Mouse (Mus musculus) midbrain, embryonic 12.5 days (tissue): ENCODE results near the gene Cdc27. TPM values are rescaled to one million over a fixed set of nuclear protein-coding genes. Genes with fewer than 3 reads are reported as not detected.

Experiments used
- ATAC-seq: fragments of 200-750 bp; cut with Nextera tagmentation; 2 replicates; pipeline ENCODE4 v1.8.0; 2017; ENCODE audit warnings: low read depth, moderate TSS enrichment, moderate library complexity; ENCODE audit not compliant: low FRiP score
- H3K27ac ChIP-seq: fragments of 300-500 bp; sonication (generic); replicated peaks from 2 replicates; pipeline ENCODE4 v1.5.1; 2016; ENCODE audit warnings: mild to moderate bottlenecking
- H3K27me3 ChIP-seq: fragments of 300-500 bp; sonication (generic); 2 replicates; pipeline ENCODE4 v1.6.1; 2016; ENCODE audit warnings: mild to moderate bottlenecking
- H3K36me3 ChIP-seq: fragments of 300-500 bp; sonication (generic); 2 replicates; pipeline ENCODE4 v1.6.1; 2016
- H3K4me1 ChIP-seq: fragments of 300-500 bp; sonication (generic); 2 replicates; pipeline ENCODE4 v1.6.1; 2016
- H3K4me2 ChIP-seq: fragments of 300-500 bp; sonication (generic); replicated peaks from 2 replicates; pipeline ENCODE4 v1.6.1; 2016; ENCODE audit warnings: mild to moderate bottlenecking, moderate library complexity
- H3K4me3 ChIP-seq: fragments of 300-500 bp; sonication (generic); 2 replicates; pipeline ENCODE4 v1.5.1; 2016; ENCODE audit warnings: mild to moderate bottlenecking
- H3K9ac ChIP-seq: fragments of 300-500 bp; sonication (generic); replicated peaks from 2 replicates; pipeline ENCODE4 v1.6.1; 2016; ENCODE audit warnings: mild to moderate bottlenecking, moderate library complexity
- H3K9me3 ChIP-seq: fragments of 300-500 bp; sonication (generic); 2 replicates; pipeline ENCODE4 v1.6.1; 2016; ENCODE audit warnings: mild to moderate bottlenecking
- WGBS: fragments of 180-500 bp; shearing (Covaris S2); methylation state at CpG from one replicate; pipeline ENCODE4 v1.1.7; 2016; 5-methylcytosine and 5-hydroxymethylcytosine counted together
- polyA plus RNA-seq: library from polyadenylated mRNA; unstranded; fragments of >200 nt; fragmentation: Nextera tagmentation; extraction: Ambion mirVana; gene quantifications from 2 replicates; pipeline ENCODE4 v1.2.1, GENCODE M21; 2016

Gene Cdc27
- polyA plus RNA-seq, 1 experiment from 2014 or later = 53.5 TPM

DNA sequence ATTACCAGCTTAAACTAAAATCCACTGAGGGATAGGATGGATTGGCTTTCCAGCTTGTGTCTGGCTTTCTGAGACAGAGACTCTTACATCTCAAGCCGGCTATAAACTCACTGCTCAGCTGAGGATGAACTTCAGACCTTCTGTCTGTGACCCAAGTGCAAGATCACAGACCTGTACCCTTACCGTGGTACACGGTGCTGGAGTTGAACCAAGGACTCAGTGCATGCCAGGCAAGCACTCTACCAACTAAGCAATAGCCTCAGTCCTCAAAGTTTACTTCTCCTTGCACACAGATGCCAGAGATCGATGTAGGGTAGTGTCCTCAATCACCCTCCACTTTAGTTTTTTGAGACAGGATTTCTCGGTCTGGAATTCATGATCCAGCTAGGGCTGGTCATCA, 10.6 kb downstream of the Cdc27 start:
- 97% methylated on average over 5 of the region's 5 CpGs for WGBS
- H3K36me3 ChIP-seq = peaks cover 12% of the 10 kb centered on the region

DNA sequence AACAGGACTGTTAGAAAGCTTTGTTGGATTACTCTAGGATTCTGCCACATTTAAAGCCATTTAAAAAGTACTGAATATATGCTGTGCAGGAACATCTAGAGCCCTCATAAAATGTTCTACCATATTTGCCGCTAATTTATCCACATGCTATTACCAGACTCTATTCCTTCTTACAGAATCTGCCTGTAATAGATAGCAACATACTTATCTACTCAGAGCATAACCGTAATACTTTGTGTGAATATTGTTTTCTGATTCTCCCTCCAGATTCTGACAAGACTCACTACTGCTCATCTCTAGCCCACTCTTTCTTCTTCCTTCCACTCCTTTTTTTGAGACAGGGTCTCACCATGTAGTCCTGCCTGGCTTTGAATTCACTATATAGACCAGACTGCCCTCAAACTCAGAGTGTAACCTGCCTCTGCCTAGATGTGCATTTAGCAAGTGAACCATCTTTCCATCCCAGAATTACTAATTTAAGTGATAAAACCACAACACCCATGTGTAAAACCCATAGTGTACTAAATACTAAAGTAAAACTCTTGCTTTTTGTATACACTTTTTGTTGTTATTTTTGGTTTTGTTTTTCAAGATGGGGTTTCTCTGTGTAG, 12.4 kb downstream of the Cdc27 start:
- Histone ChIP-seq H3K27me3 (no peaks in the 10 kb centered on the region), H3K9ac (no peak overlapping the region), H3K9me3 (no peaks in the 10 kb centered on the region), H3K36me3 (peaks cover 30% of the 10 kb centered on the region), H3K4me3 (no peak overlapping the region), H3K4me1 (no peaks in the 10 kb centered on the region), H3K27ac (no peak overlapping the region), H3K4me2 (no peak overlapping the region)
- 98% methylated on average over 2 of the region's 2 CpGs for WGBS
- no peak for ATAC-seq

More for the DNA sequence above, 10.6 kb downstream of the Cdc27 start:
- no peak overlapping the region for H3K9ac ChIP-seq
- H3K27ac ChIP-seq = no peak overlapping the region
- no peak for ATAC-seq
- H3K9me3 ChIP-seq = no peaks in the 10 kb centered on the region
- no peaks in the 10 kb centered on the region for H3K27me3 ChIP-seq
- H3K4me3 ChIP-seq = no peak overlapping the region
- H3K4me2 ChIP-seq = no peak overlapping the region
- H3K4me1 ChIP-seq = no peaks in the 10 kb centered on the region

DNA sequence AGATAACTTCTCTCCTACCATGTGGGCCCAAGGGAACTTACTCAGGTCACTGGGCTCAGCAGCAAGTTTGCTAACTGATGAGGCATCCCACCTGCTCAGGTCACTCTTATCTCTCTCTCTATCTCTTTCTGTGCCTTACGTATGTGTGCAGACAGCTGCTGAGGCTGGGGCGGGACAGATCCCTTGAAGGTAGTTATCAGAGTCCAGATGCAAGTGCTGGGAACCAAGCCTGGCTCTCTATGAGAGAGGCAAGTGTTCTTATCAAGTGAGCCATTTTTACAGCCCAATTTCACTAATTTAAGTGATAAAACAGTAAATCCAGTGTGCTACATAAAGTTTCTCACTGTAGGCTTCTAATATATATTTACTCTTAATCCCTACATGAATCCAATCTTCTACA, 13.6 kb downstream of the Cdc27 start:
- Histone ChIP-seq H3K4me2 (no peak overlapping the region), H3K27me3 (no peaks in the 10 kb centered on the region), H3K9ac (no peak overlapping the region), H3K27ac (no peak overlapping the region), H3K9me3 (no peaks in the 10 kb centered on the region), H3K36me3 (peaks cover 34% of the 10 kb centered on the region), H3K4me3 (no peak overlapping the region), H3K4me1 (no peaks in the 10 kb centered on the region)
- WGBS = 98% methylated on average over 2 of the region's 2 CpGs
- no peak for ATAC-seq

DNA sequence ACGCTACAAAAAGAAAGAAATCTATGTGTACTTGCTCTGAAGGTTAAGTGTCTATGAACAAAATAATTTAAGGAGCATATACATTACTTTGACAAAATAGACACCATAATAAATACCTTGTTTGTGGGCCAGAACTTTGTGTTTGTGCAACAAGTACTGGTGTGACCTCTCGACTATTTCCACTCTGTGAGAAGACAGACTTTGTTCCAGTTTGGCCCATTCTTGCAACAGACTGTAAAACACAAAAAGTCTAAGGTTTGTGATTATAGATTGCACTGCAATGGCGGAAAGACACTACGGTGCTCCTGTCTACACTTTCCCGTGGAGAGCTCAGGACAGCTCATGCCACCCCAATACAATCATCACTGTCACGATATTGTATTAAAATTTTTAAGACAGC, 24.5 kb downstream of the Cdc27 start:
- H3K4me3 ChIP-seq = no peak overlapping the region
- H3K27me3 ChIP-seq = no peaks in the 10 kb centered on the region
- H3K9me3 ChIP-seq = no peaks in the 10 kb centered on the region
- H3K27ac ChIP-seq = no peak overlapping the region
- no peak for ATAC-seq
- H3K4me1 ChIP-seq = no peaks in the 10 kb centered on the region
- H3K4me2 ChIP-seq = no peak overlapping the region
- H3K36me3 ChIP-seq = peaks cover 64% of the 10 kb centered on the region
- no peak overlapping the region for H3K9ac ChIP-seq
- WGBS = 97% methylated on average over 6 of the region's 6 CpGs

DNA sequence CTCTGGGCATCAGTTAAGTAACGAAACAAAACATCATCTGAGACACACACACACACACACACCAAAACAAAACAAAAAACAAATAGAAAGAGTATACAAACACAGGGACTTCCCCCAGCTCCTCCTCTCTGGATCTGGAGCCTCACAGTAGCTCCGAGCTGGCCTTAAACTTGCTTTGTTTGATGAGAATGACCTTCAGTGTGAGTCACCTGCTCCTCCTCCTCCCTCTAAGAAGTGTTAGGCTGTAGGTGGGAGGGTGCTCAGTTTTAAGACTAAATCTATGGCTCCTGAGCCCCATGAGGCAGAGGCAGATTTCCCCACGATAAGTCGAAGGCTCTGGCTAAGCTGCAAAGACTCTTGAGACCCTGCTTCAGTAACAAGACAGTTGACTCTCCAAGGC, 38.0 kb downstream of the Cdc27 start:
- Histone ChIP-seq H3K4me2 (no peak overlapping the region), H3K27ac (no peak overlapping the region), H3K27me3 (no peaks in the 10 kb centered on the region), H3K36me3 (peaks cover 84% of the 10 kb centered on the region), H3K9me3 (no peaks in the 10 kb centered on the region), H3K4me3 (no peak overlapping the region), H3K9ac (no peak overlapping the region), H3K4me1 (no peaks in the 10 kb centered on the region)
- 83% methylated on average over 4 of the region's 4 CpGs for WGBS
- ATAC-seq = no peak

DNA sequence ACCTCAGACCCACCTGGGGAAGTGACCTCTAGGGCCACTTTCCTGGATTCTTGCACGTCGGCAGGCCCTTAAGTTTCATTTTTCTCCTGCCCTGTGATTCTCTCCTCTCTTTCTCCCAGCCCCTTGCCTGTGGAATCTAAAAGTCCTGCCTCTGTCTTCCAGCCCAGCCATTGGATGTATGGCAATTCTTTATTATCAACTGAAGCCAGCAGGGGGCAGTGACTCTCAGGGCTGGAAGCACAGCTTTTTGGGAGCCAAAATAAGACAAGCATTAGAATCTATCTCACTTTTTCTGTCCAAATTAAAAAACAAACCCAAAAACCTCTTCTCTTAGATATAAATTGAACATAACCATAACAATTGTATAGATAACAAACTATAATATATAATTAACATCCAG, 39.8 kb downstream of the Cdc27 start:
- WGBS = 88% methylated on average over 2 of the region's 2 CpGs
- H3K4me3 ChIP-seq = no peak overlapping the region
- H3K27me3 ChIP-seq = no peaks in the 10 kb centered on the region
- H3K36me3 ChIP-seq = peaks cover 84% of the 10 kb centered on the region
- no peak overlapping the region for H3K27ac ChIP-seq
- H3K4me1 ChIP-seq = no peaks in the 10 kb centered on the region
- ATAC-seq = no peak
- H3K9me3 ChIP-seq = no peaks in the 10 kb centered on the region
- no peak overlapping the region for H3K9ac ChIP-seq
- no peak overlapping the region for H3K4me2 ChIP-seq

DNA sequence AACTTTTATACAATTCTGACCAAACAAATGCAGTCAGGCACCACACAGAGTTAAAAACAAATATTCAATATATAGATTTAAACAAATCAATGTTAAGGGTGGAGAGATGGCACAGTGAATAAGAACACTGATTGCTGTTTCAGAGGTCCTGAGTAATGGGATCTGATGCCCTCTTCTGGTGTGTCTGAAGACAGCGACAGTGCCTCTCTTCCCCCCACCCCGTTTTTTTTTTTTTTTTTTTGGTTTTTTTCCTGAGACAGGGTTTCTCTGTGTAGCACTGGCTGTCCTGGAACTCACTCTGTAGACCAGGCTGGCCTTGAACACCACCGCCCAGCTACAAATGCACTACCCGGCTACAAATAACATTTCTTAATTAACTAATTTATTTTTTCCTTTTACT, 42.0 kb downstream of the Cdc27 start:
- no peaks in the 10 kb centered on the region for H3K27me3 ChIP-seq
- H3K4me1 ChIP-seq = no peaks in the 10 kb centered on the region
- H3K9me3 ChIP-seq = no peaks in the 10 kb centered on the region
- no peak for ATAC-seq
- H3K36me3 ChIP-seq = peaks cover 78% of the 10 kb centered on the region
- H3K27ac ChIP-seq = no peak overlapping the region
- H3K4me3 ChIP-seq = no peak overlapping the region
- 85% methylated on average over 4 of the region's 4 CpGs for WGBS
- H3K4me2 ChIP-seq = no peak overlapping the region
- H3K9ac ChIP-seq = no peak overlapping the region

DNA sequence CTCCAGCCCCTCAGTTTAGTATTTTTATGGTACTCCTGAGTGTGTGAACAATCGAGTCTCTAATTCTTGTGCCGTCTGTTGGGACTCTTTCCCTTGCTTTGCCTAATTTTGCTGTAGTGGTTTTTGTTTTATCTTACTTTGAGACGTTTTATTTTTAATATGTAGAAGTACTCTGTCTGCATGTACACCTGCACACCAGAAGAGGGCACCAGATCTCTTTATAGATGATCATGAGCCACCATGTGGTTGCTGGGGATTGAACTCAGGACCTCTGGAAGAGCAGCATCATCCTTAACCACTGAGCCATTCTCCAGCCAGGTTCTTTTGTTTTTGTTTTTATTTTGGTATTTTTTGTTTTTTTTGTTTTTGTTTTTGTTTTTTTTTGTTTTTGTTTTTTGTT, 62.1 kb downstream of the Cdc27 start:
- ATAC-seq = no peak
- Histone ChIP-seq H3K9ac (no peak overlapping the region), H3K36me3 (no peaks in the 10 kb centered on the region), H3K9me3 (peaks cover 4% of the 10 kb centered on the region; the same call in 1 of the 2 replicates), H3K27me3 (no peaks in the 10 kb centered on the region), H3K4me2 (no peak overlapping the region), H3K27ac (no peak overlapping the region), H3K4me3 (no peak overlapping the region), H3K4me1 (no peaks in the 10 kb centered on the region)
- 83% methylated on average over 3 of the region's 3 CpGs for WGBS

DNA sequence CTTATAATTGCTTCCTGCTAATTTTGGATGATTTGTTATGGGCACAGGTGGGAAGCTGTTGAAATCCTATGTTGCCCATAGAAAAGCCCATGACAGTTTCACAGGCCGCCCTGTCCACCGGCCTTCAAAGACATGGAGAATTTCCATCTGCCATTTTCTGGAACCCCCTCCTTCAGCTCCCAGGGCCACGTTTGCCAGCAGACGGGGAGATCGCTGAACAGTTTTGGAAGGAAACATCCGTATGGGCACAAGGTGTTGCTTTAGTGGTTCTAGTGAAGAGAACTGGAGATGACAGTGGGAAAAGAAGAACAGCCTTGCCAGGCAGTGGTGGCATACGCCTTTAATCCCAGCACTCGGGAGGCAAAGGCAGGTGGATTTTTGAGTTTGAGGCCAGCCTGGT, 68.4 kb downstream of the Cdc27 start:
- Histone ChIP-seq H3K27ac (no peak overlapping the region), H3K4me2 (no peak overlapping the region), H3K4me1 (no peaks in the 10 kb centered on the region), H3K27me3 (no peaks in the 10 kb centered on the region), H3K9ac (no peak overlapping the region), H3K36me3 (no peaks in the 10 kb centered on the region), H3K9me3 (peaks cover 4% of the 10 kb centered on the region; the same call in 1 of the 2 replicates), H3K4me3 (no peak overlapping the region)
- no peak for ATAC-seq
- 88% methylated on average over 8 of the region's 8 CpGs for WGBS

DNA sequence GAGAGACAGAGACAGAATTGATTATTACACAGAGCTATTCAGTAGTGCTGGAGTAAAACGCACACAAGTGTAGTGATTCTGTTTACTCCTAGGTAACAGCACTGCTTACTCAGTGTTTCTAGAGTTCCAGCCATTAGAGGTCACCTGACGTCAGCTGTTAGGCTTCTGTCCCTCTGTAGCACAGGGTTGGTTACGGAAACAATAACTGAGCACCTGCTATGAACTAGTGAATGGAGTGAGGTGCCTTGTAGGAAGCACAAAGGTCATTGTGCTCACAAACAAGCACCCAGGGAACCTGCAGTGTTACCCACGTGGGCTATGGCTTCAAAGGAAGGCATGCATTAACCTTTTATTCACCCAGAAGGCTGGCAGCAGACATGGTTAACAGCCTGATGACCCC, 70.9 kb downstream of the Cdc27 start:
- Histone ChIP-seq H3K9me3 (no peaks in the 10 kb centered on the region), H3K4me2 (no peak overlapping the region), H3K4me1 (no peaks in the 10 kb centered on the region), H3K9ac (no peak overlapping the region), H3K4me3 (no peak overlapping the region), H3K27ac (no peak overlapping the region), H3K27me3 (no peaks in the 10 kb centered on the region), H3K36me3 (no peaks in the 10 kb centered on the region)
- no peak for ATAC-seq
- 65% methylated on average over 4 of the region's 4 CpGs for WGBS

DNA sequence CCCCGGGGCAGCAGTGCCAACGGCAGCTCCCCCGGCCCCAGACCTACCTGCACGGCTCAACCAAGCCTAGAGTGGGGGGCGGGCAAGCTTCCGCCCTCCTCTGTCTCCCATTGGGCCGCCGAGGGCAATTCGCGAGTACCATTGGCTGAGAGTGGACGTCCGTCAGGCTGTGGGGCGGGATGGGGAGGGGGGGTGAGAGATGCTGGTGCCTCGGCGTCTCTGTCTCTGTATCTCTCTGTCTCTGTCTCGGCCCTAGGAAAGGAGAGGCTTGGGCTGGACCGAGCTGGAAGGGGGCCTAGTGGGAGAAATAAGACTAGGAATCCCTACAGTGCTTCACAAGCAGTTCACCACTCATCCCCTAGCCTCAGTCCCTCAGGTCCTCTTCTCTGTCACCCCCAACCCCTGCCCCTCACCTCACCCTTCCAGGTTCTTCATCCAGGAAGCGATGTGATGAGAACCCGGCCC, 81.0 kb downstream of the Cdc27 start:
- Histone ChIP-seq H3K4me3 (peak overlapping the region; percentile 100), H3K4me2 (peak overlapping the region; percentile 80), H3K36me3 (peaks cover 12% of the 10 kb centered on the region; the same call in 1 of the 2 replicates), H3K9me3 (no peaks in the 10 kb centered on the region), H3K27me3 (no peaks in the 10 kb centered on the region), H3K9ac (peak overlapping the region; percentile 99), H3K4me1 (peaks cover 14% of the 10 kb centered on the region), H3K27ac (peak overlapping the region; percentile 74)
- 2% methylated on average over 19 of the region's 19 CpGs for WGBS
- ATAC-seq = peak; percentile 100

DNA sequence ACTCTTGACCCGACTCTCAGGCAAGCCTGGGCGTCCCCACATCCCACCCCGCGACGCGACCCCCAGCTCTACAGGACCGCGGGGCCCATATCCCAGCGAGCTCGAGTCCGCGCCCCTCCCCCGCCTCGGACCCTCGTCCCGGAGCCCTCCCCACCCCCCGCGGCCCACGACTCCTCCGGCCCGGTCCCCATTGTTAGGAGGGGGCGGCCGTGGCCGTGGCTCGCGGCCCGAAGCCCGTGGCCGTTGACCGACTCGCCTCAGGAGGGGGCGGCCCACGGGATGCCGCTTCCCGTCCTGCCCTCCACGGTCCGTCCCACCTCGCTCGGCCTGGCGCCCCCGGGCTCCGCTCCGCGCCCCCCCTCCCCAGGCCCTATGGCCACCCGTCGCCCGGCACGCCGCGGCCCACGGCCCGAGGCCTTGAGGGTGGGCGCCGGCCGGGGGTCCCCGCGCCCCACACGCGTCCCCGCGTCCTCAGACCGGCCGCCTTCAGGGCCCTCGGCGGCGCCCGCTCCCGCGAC, 81.6 kb downstream of the Cdc27 start, which contains the start of gene Kansl1:
Gene Kansl1 (minus strand): TSS at position 111 of the 518 bp plus-strand sequence.
- Histone ChIP-seq H3K27me3 (no peaks in the 10 kb centered on the region), H3K36me3 (peaks cover 14% of the 10 kb centered on the region; the same call in 1 of the 2 replicates), H3K4me2 (peak within 1 kb of the TSS; percentile 80), H3K4me1 (peaks cover 14% of the 10 kb centered on the region), H3K4me3 (peak within 1 kb of the TSS; percentile 100), H3K27ac (peak within 1 kb of the TSS; percentile 74), H3K9ac (peak within 1 kb of the TSS; percentile 99), H3K9me3 (no peaks in the 10 kb centered on the region)
- ATAC-seq = peak; percentile 76
- under 1% methylated on average over 34 of the region's 69 CpGs for WGBS
